Mouse (Mus musculus) left cerebral cortex, adult 6 months (tissue): ENCODE data around the gene Sh3gl1. TPM values are rescaled to one million over a fixed set of nuclear protein-coding genes. Genes with fewer than 3 reads are reported as not detected.

Experiments used
- long read RNA-seq, 2 experiments: library from polyadenylated mRNA; unstranded; transcript quantifications; one replicate each; pipeline ENCODE4 v2.0.0; 2019 to 2020
- polyA plus RNA-seq: library from polyadenylated mRNA; unstranded; fragments of <200 nt; fragmentation: Nextera tagmentation; gene quantifications from 2 replicates; pipeline ENCODE4 v1.2.3, GENCODE M21; 2021

Sh3gl1 gene
- 32.5 and 33.5 TPM in 2 replicates for polyA plus RNA-seq
- long read RNA-seq, experiment 1, transcript Sh3gl1-201 (10 exons, 2,073 nt), result major isoform, 248 of 318 reads
- long read RNA-seq, experiment 1, partial matches to known transcripts, result 6 of 318 reads
- long read RNA-seq, experiment 1, other reads (novel, unspliced or antisense), result 62 of 318 reads
- long read RNA-seq, experiment 2, transcript Sh3gl1-201 (10 exons, 2,073 nt), result major isoform, 40 of 52 reads
- long read RNA-seq, experiment 2, partial matches to known transcripts, result 5 of 52 reads
- long read RNA-seq, experiment 2, other reads (novel, unspliced or antisense), result 7 of 52 reads

DNA sequence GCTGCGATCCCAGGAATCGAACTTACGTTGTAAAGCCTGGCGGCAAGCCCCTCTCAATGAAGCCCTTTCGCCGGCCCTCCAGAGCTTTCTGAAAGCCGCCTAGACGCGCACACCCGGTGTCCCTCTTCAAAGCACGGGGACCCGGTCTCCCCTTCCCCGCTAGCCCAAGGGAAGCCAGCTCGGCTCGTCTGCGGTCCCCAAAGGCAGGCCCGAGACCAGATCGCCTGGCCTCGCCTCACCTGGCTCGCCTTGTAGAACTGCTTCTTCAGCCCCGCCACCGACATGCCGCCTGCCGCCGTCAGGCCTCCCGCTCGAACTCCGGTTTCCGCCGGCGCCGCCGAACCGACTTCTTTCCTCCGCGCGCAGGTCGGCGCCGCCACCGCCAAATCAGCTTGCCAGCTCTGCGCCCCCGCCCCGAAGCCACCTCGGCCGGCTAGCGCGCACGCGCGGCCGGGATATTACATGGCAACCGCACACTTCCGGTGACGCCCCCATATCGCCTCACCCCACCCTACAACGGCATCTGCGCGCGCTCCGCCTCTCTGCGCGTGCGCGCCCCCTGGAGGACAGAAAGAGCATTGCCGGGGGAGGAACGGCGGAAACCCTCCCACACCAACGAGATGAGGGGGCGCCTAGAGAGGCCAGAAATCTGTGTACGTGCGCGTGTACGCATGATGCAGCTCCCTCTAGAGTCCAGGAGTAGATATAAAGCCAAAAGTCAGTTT lies at the start of gene Sh3gl1:
Gene Sh3gl1, minus strand, starts transcription at position 460 of the 725 bp plus-strand sequence.

DNA sequence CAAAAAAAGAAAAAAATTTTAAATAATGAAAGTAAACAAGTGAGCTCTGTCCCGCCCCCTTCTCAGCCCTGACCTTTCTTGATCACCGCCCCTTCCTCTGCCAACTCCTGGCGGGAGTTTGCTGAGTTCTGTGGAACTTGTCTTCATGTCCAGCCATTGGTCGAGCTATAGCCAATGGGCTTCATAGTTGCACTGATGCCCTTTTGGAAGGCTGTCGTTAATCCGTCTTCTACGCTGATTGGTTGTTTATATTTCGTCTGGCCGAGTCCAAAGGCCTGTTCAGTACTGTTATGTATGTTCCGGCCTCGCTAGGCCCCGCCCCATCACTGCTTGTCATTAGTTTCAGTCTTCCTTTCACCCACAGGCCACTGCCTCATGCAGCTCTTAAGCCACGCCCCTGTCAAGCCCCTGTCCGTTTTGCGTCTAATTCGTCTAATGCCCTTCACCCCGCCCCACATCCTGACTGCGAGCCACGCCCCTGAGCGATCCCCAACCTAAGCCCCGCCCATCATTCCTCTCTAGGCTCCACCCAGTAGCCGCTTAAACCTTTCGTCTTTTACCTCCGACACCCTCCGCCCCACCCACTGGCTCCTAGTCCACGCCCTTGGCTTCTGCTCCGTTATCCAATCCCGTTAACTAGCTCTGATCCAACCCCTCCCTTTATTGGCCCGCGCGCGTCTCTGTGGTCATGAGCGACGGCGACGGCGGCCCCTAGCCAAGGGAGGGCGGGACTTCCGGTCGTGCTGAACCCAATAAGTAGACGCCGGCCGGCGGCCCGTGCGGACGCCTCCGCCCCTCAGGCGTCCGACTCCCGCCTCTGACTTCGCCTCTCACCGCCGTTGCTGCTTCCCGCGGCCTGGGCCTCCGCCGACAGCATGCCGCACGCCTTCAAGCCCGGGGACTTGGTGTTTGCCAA lies 42.7 kb upstream of the Sh3gl1 start, which contains the start of gene Hdgfl2:
Gene Hdgfl2, plus strand, starts transcription at position 755 of the 916 bp plus-strand sequence.

DNA sequence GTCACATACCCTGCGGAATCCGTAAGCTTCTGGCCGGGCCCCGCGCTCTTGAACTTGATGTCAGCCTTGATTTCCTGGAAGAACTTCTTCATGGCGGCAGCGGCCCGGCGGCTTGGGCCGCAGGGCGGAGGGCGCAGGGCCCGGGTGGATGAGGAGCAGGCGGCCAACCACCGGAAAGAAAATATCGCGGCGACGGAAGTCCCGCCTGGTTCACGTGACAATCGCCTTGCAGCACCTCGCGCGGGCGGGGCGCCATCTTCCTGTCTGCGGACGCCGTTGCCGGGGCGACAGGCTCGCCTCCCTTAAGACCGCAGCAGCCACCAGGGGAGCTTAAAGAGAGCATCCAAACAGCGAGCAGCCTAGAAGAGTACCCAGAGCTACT lies 38.4 kb upstream of the Sh3gl1 start, which contains the start of gene Ubxn6:
Gene Ubxn6, minus strand, starts transcription at position 202 of the 382 bp plus-strand sequence.

DNA sequence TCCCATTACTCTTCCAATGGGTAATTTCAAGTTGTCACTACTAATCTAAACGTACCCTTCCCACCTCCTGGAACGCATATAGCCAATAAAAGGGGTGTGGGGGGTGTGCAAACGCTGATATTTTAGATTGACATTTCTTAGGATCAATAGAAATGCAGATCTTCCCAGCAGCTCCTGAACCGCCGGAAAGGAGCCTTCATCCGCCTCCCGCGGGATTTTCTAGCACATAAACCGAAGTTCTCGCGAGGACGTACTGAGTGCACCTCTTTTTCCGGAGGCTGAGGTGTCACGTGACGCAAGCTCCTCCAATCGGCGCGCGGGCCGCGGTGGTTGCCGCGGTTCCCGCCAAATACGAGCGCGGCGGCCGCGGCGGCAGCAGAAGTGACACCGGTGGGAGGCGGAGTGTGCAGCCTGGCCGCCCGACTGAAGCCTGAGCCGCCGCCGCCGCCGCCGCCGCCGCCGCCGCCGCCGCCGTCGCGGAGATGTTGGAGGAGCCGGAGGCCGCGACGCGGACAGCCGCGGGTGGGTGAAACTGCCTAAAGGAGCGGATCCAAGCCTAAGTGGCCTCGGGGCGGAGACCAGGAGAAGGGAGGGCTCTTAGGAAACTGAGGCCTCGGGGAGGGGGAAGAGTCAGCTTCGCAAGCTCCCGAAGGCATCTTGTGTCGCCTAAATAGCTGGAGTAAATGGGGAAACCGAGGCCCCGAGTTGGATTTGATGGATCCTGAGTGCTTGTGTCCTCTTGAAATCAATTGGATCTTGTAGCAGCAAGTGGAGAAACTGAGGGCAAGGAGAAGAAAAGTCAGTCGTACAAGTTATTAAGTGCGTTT lies 3.8 kb upstream of the Sh3gl1 start, which contains the start of gene Chaf1a:
Gene Chaf1a, plus strand, starts transcription at position 410 of the 827 bp plus-strand sequence.

GRCm38 (mm10) chr17:56005415-56006061 lies 30.9 kb downstream of the Sh3gl1 start, which contains the start of the genes Stap2 and Mpnd:
TSS of gene Stap2 (minus strand) at chr17:56005584.
TSS of gene Mpnd (plus strand) at chr17:56005711.

DNA sequence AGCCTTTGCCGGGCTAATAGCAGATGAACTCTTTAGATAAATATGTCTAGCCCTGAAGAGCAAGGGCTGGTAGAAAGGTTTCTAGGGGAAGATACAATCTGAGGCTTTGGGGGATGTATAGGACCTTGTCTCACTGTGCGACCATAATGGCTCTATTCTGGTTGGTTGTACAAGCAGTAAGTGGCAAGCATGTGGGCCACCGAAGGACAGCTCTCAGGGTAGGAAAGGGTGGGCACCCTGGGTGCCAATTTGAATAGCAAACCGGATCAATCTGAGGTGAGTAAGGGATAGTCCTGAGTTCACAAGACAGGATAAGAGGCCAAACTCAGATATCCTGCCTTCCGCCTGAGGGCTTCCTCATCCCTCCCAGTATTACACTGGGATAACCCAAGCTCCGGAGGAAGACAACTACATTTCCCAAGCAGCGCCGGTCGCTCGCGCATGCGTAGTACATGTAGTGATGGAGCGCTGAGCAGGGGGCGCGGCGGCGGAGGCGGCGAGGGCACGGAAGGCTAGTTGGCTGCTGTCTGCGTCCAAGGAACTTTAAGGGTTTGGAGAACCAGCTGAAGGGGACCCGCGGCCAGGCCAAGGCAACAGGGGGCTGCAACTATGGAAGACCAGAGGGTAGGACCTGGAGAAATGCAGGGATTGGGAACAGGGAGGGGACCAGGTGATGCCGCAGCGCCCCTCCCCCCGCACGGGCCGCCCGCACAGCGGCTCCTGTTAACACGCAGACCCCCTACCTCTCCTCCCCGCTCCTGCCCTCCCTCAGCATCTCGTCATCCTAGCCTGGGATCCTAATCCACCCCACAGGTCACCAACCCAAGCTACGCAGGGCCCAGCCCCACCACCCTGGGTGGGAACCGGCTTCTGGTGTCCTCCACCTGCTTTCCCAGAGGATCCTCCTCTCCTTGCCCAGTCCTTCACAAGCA lies 50.1 kb downstream of the Sh3gl1 start, which contains the start of gene Fsd1:
Gene Fsd1, plus strand, starts transcription at position 480 of the 932 bp plus-strand sequence.

DNA sequence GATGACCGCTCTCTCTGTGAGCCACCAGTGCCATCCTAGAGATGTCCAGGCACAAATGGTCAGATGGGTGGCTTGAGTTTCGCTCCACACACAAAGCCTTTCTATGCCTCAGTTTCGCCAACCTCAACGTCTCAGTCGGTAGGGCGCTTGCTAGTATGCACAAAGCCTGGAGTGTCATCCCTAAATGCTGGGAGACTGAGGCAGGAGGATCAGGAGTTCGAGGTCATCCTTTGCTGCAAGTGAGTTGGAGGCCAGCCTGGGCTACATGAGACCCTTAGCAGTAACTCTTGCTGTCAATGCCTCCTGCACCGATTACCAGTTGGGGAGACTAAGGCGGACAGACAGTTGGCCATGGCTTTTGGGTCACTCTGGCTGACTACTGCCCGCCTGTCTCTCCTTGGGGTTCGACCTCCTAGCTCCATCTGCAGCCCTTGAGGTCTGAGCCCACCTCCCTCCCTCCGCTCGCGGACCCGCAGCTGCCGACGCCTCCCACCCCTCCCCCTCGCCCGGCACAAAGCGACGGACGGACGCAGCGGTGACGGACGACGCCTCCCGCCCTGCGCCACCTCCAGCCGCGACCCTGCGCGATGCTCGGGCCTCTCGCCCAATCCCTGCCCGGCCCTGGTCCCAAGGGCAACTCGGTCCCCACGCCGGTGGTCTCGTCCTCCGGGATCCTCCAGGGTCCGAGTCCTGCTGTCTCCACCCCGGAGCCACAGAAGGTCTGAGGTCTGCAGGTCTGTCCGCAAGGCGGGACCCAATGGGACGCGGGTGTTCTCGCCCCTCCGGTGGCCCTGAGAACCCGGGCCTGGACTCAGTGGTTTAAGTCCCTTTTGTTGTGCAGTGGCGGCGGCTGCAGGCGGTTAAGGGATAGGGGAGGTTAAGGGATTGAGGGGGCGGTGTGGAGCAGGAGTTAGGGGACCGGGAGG lies 66.2 kb downstream of the Sh3gl1 start, which contains the start of gene Shd:
Gene Shd, plus strand, starts transcription at position 502 of the 926 bp plus-strand sequence.

Other genes starting within 250 kb of the Sh3gl1 start
- 4.1 and 4.2 TPM in 2 replicates for gene Zfp119a, start 157.7 kb downstream of the Sh3gl1 start, polyA plus RNA-seq
- gene Zfp959, start 144.5 kb downstream of the Sh3gl1 start, polyA plus RNA-seq, result 5.3 and 6.5 TPM in 2 replicates
- 3.0 and 4.5 TPM in 2 replicates for gene Zfp119b, start 87.1 kb downstream of the Sh3gl1 start, polyA plus RNA-seq
- 2.1 and 2.7 TPM in 2 replicates for gene Ebi3, start 84.0 kb downstream of the Sh3gl1 start, polyA plus RNA-seq
- gene Yju2, start 77.5 kb downstream of the Sh3gl1 start, polyA plus RNA-seq, result 8.7 and 10.8 TPM in 2 replicates
- 37.4 and 37.8 TPM in 2 replicates for gene Shd, start 66.2 kb downstream of the Sh3gl1 start, polyA plus RNA-seq
- 102 and 107 TPM in 2 replicates for gene Fsd1, start 50.1 kb downstream of the Sh3gl1 start, polyA plus RNA-seq
- 0.55 and 0.91 TPM in 2 replicates for gene Stap2, start 31.1 kb downstream of the Sh3gl1 start, polyA plus RNA-seq
- gene Mpnd, start 30.9 kb downstream of the Sh3gl1 start, polyA plus RNA-seq, result 17.4 and 132 TPM in 2 replicates
- 0.65 and 1.1 TPM in 2 replicates for gene Chaf1a, start 3.8 kb upstream of the Sh3gl1 start, polyA plus RNA-seq
- 83.6 and 103 TPM in 2 replicates for gene Ubxn6, start 38.4 kb upstream of the Sh3gl1 start, polyA plus RNA-seq
- gene Hdgfl2, start 43.0 kb upstream of the Sh3gl1 start, polyA plus RNA-seq, result 69.1 and 75.3 TPM in 2 replicates
- gene Plin4, start 73.2 kb upstream of the Sh3gl1 start, polyA plus RNA-seq, result 0.04 and 0.28 TPM in 2 replicates
- gene Plin5, start 81.0 kb upstream of the Sh3gl1 start, polyA plus RNA-seq, result 0.95 and 1.1 TPM in 2 replicates
- gene Lrg1, start 85.4 kb upstream of the Sh3gl1 start, polyA plus RNA-seq, result 2.7 and 5.0 TPM in 2 replicates
- gene Sema6b, start 103.7 kb upstream of the Sh3gl1 start, polyA plus RNA-seq, result 3.8 and 23.7 TPM in 2 replicates
- gene Tnfaip8l1, start 125.8 kb upstream of the Sh3gl1 start, polyA plus RNA-seq, result 10.0 and 10.5 TPM in 2 replicates
- 73.7 and 82.8 TPM in 2 replicates for gene Mydgf, start 147.3 kb upstream of the Sh3gl1 start, polyA plus RNA-seq
- gene Dpp9, start 182.3 kb upstream of the Sh3gl1 start, polyA plus RNA-seq, result 17.5 and 18.3 TPM in 2 replicates
- 8.6 and 8.9 TPM in 2 replicates for gene Fem1a, start 220.2 kb upstream of the Sh3gl1 start, polyA plus RNA-seq
- gene Ticam1, start 240.2 kb upstream of the Sh3gl1 start, polyA plus RNA-seq, result 1.8 and 3.6 TPM in 2 replicates